Mouse (Mus musculus): ENCODE data around the gene Rab30.

DNA sequence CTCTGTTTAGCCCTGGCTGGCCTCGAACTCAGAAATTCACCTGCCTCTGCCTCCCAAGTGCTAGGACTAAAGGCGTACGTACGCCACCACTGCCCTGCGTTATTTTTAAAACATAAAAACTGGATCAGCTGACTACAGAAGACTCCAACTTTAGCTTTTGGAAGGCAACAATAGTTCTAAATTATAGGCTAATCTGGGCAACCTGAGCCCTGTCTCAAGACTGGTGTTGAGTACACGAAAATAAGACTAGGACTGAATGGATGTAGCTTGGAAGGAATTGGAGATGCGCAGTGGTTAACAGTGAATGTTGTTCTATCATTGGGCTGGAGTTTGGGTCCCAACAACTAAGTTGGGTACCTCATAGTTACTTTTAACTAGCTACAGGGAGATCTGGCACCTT, 9.3 kb upstream of the Rab30 start:
- TF ChIP-seq CTCF (IDR thresholded peaks at IDR 0.05) (no peak), EP300 (IDR thresholded peaks at IDR 0.05) (no peak)

All from lung, postnatal 0 days (tissue).